Mouse (Mus musculus): ENCODE results near the gene Epb41l5. TPM values are rescaled to one million over a fixed set of nuclear protein-coding genes. Genes with fewer than 3 reads are reported as not detected.

Gene Epb41l5
- polyA plus RNA-seq (2015; fragmentation: Nextera tagmentation; extraction: Ambion mirVana), result 12.0 and 13.8 TPM in 2 replicates

DNA sequence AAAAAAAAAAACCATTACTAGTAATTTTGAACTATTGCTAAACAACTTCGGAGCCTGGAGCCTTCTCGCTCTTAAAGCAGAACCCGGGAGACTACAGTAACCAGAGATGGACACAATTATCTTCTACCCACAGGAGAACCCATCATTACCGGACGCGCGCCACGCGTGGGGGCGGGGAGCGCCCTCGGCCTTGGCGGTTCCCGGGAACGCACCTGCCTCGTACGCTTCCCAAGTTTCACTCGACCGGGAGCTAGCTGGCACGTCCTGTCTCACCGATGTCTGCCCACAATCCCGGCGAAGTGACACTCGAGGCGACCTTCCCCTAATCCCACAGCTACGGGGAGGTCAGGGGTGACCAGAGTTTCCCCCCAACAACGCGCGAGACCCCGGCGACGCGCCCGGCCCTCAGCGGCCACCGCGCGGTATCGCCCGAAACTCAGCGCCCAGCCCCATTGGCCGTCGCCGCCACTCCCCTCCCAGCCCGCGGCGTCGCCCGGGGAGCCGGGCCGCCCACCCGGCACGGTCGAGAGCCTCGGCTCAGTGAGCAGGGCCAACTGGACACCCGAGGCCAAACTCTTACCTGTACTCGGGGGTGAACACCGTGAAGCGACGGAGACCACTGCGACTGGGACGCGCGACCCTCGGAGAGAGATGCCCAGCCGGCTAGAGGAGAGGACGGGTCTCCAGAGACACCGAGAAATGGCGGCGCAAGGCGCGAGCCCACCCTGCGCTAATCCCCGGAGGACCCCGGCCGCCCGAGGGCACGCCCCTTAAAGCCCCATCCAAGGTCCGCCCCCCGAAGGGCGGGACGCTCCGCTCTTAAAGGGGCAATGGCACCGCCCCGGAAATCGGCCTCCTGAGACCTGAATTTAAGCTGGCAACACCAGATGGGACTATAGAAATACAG is at the start of gene Epb41l5:
Gene Epb41l5 (minus strand): TSS at position 796 of the 907 bp plus-strand sequence.
- no peaks in the 10 kb centered on the region for H3K4me1 ChIP-seq
- WGBS, result under 1% methylated on average over 68 of the region's 86 CpGs
- peak within 1 kb of the TSS; percentile 76 for H3K27ac ChIP-seq
- no peaks in the 10 kb centered on the region for H3K36me3 ChIP-seq
- no peaks in the 10 kb centered on the region for H3K9me3 ChIP-seq
- ATAC-seq (ENCODE audit: insufficient number of reproducible peaks, insufficient read depth, low FRiP score, low TSS enrichment, low read depth), result peak; percentile 90
- peak within 1 kb of the TSS; percentile 79 for H3K9ac ChIP-seq
- peak within 1 kb of the TSS; percentile 82 for H3K4me2 ChIP-seq
- H3K4me3 ChIP-seq, result peak within 1 kb of the TSS; percentile 85
- no peaks in the 10 kb centered on the region for H3K27me3 ChIP-seq

DNA sequence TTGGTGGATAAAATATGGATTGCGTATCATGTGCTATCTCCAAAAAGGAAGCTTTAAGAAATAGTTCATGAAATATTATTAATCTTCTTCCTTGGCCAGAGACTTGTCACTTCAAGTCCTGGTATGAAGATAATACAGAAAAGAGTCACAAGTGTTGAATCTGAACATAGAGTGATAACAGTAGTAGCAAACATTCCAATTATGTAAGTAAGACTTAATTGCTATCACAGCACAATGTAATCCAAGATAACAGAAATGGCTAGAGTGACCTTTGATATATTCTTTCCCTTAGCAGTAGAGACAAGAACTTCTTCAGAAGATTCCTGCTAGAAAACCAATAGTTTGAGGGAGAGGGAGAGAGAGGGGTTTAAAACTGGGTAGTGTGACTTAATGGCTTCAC is 48.1 kb upstream of the Epb41l5 start:
- H3K27me3 ChIP-seq, result no peaks in the 10 kb centered on the region
- H3K4me1 ChIP-seq, result no peaks in the 10 kb centered on the region
- H3K4me3 ChIP-seq, result no peak overlapping the region
- no peaks in the 10 kb centered on the region for H3K9me3 ChIP-seq
- no peak overlapping the region for H3K9ac ChIP-seq
- 96% methylated on average over 1 of the region's 1 CpGs for WGBS
- no peak overlapping the region for H3K27ac ChIP-seq
- no peak overlapping the region for H3K4me2 ChIP-seq
- ATAC-seq (ENCODE audit: insufficient number of reproducible peaks, insufficient read depth, low FRiP score, low TSS enrichment, low read depth), result no peak
- H3K36me3 ChIP-seq, result peaks cover 14% of the 10 kb centered on the region

DNA sequence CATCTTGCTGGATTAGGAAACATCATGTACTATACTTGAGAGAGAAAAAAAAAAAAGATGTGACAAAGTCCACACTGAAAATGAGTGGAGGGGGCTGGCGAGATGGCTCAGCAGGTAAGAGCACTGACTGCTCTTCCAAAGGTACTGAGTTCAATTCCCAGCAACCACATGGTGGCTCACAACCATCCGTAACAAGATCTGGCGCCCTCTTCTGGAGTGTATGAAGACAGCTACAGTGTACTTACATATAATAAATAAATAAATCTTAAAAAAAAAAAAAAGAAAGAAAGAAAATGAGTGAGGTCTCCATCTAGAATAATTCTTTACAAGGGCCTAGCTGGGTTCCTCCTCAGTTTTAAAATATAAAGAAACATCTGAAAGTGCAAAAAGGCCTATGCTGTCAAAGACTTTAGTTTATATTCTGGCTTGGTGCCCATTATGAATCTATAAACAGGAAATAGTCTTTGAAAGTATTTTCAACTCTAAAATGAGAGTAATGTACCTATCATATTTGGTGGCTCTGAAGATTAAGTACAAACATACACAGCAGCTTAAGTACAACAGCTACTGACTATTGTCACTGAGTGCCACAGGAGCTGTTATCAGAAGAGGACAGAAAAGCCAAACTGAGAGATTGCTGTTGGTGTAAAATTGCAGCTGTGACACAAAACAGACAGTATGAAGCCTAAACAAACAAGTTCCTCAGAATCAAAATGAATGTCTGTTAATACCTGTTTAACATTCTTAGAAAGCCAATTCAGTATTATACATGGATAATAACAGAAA is 37.2 kb upstream of the Epb41l5 start:
- 91% methylated on average over 3 of the region's 3 CpGs for WGBS
- no peaks in the 10 kb centered on the region for H3K27me3 ChIP-seq

DNA sequence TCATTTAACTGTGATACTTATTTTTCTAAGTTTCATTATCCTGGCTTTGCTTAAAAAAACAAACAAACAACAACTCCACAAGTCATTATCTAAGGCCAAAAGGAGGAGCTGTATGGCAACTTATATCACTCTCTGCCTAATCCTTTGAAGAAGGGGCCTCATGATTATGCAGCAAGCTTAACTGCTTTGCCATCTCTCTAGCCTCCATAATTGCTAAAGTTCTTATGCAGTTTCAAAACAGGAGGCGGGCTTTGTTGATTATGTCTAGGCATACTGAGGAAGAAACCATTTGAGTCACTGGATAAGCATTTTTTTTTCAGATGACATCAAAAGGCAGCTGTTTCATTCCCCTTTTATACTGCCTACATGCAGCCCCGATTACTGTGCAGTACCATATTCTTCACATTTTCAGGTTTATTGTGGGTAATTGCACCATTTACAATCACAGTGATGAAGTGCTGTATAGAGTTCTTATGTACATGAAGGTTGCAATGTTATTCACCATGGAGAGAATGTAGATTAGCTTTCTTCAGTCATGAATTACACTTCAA is 32.9 kb upstream of the Epb41l5 start:
- Histone ChIP-seq H3K36me3 (peaks cover 18% of the 10 kb centered on the region), H3K27me3 (no peaks in the 10 kb centered on the region), H3K4me2 (no peak overlapping the region), H3K4me3 (no peak overlapping the region), H3K9me3 (no peaks in the 10 kb centered on the region), H3K9ac (no peak overlapping the region), H3K27ac (no peak overlapping the region), H3K4me1 (no peaks in the 10 kb centered on the region)
- WGBS, result 79% methylated on average over 2 of the region's 2 CpGs
- ATAC-seq (ENCODE audit: insufficient number of reproducible peaks, insufficient read depth, low FRiP score, low TSS enrichment, low read depth), result no peak

More for the DNA sequence above, 37.2 kb upstream of the Epb41l5 start:
- no peak overlapping the region for H3K4me3 ChIP-seq
- H3K36me3 ChIP-seq, result peaks cover 12% of the 10 kb centered on the region
- H3K9ac ChIP-seq, result no peak overlapping the region
- H3K4me2 ChIP-seq, result no peak overlapping the region
- no peak for ATAC-seq (ENCODE audit: insufficient number of reproducible peaks, insufficient read depth, low FRiP score, low TSS enrichment, low read depth)
- H3K4me1 ChIP-seq, result no peaks in the 10 kb centered on the region
- H3K9me3 ChIP-seq, result no peaks in the 10 kb centered on the region
- H3K27ac ChIP-seq, result no peak overlapping the region

DNA sequence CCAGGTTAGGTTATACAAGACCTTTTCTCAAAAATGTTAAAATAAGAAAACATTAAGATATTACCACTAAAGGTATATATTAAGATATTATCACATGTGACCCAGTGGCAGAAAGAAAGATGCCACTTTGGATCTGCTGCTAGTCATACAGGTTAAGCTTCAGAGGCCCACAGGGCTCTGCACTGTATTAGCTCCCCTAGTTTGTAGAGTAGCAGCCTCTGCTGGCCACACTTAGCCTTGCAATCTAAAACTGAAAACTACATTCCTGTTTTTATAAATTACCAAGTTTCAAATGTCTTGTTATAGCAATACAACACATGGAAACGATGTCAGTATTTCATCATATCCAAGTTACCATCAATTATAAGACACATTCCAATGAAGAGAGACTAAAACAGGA is 26.2 kb upstream of the Epb41l5 start:
- 0 out of 2 replicates have a peak, but pooled peaks have one; percentile 20 for ATAC-seq (ENCODE audit: insufficient number of reproducible peaks, insufficient read depth, low FRiP score, low TSS enrichment, low read depth)
- H3K4me3 ChIP-seq, result no peak overlapping the region
- H3K36me3 ChIP-seq, result peaks cover 13% of the 10 kb centered on the region
- H3K27me3 ChIP-seq, result no peaks in the 10 kb centered on the region
- H3K4me1 ChIP-seq, result no peaks in the 10 kb centered on the region
- H3K27ac ChIP-seq, result no peak overlapping the region
- H3K9me3 ChIP-seq, result no peaks in the 10 kb centered on the region
- whole genome bisulfite sequencing, result 68% methylated on average over 1 of the region's 1 CpGs
- H3K9ac ChIP-seq, result no peak overlapping the region
- no peak overlapping the region for H3K4me2 ChIP-seq

DNA sequence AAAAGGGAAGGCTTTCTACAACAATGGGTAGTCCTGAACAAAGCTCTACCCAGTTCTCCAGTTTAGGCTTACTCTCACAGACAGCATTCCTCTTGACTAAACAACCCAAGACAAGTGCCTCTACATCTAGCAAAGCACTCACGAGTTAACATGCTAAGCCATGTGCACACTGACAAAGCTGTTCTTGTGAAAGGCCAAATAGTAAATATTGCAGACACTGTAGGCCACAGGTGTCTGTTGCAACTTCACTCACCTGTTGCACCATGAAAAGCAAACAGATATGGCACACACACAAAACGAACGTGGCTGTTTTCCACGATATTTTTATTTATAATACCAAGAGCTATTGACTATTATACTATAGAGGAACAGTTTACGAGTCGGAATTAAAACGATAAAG is 18.1 kb upstream of the Epb41l5 start:
- H3K27me3 ChIP-seq, result no peaks in the 10 kb centered on the region
- H3K36me3 ChIP-seq, result peaks cover 13% of the 10 kb centered on the region; the same call in 1 of the 2 replicates
- no peak overlapping the region for H3K4me2 ChIP-seq
- no peaks in the 10 kb centered on the region for H3K4me1 ChIP-seq
- no peak overlapping the region for H3K4me3 ChIP-seq
- ATAC-seq (ENCODE audit: insufficient number of reproducible peaks, insufficient read depth, low FRiP score, low TSS enrichment, low read depth), result no peak
- WGBS, result 89% methylated on average over 7 of the region's 7 CpGs
- no peak overlapping the region for H3K9ac ChIP-seq
- no peak overlapping the region for H3K27ac ChIP-seq
- no peaks in the 10 kb centered on the region for H3K9me3 ChIP-seq

DNA sequence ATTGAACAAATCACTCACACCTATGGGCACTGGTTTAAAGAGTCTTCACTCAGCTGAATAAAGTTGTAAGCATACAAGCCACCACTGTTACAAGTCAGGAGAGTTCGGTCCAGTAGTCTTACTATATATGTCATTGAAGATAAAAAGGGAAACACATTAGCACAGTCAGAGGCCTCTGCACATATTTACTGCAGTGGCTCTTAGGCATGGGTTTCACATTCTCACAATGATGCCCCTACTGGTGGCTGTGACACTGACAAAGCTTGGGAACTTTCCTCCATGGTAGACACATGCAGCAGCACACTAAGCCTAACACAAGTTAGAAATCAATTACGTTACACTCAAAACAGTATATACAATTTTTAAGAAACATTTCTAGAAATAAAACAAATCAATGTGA is 5.5 kb upstream of the Epb41l5 start:
- Histone ChIP-seq H3K4me3 (no peak overlapping the region), H3K4me2 (no peak overlapping the region), H3K9me3 (no peaks in the 10 kb centered on the region), H3K27ac (no peak overlapping the region), H3K4me1 (no peaks in the 10 kb centered on the region), H3K36me3 (peaks cover 7% of the 10 kb centered on the region; the same call in 1 of the 2 replicates), H3K9ac (no peak overlapping the region), H3K27me3 (no peaks in the 10 kb centered on the region)
- 94% methylated on average over 2 of the region's 2 CpGs for WGBS
- ATAC-seq (ENCODE audit: insufficient number of reproducible peaks, insufficient read depth, low FRiP score, low TSS enrichment, low read depth), result no peak

DNA sequence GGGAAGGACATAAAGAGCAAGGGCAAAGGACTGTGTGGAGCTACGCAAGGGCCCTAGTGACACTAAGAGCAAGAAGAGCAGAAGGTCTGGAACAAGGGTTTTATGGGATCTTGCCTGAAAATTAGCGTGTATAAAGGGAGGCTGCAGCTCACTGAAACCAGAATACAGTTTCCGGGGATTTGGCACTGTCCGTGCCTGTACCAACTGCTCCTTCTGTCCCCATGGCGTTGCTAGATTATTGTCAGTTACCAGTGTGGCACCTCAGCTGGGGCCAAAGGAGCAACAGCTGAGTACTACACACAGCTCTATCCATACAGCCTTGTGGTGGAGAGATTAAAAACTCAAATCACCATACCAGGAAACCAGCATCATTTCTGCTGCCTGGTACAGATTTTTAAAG is 1.6 kb upstream of the Epb41l5 start:
- Histone ChIP-seq H3K27me3 (no peaks in the 10 kb centered on the region), H3K4me2 (no peak overlapping the region), H3K4me1 (no peaks in the 10 kb centered on the region), H3K9ac (no peak overlapping the region), H3K27ac (no peak overlapping the region), H3K9me3 (no peaks in the 10 kb centered on the region), H3K36me3 (no peaks in the 10 kb centered on the region), H3K4me3 (no peak overlapping the region)
- WGBS, result 86% methylated on average over 5 of the region's 5 CpGs
- ATAC-seq (ENCODE audit: insufficient number of reproducible peaks, insufficient read depth, low FRiP score, low TSS enrichment, low read depth), result no peak

DNA sequence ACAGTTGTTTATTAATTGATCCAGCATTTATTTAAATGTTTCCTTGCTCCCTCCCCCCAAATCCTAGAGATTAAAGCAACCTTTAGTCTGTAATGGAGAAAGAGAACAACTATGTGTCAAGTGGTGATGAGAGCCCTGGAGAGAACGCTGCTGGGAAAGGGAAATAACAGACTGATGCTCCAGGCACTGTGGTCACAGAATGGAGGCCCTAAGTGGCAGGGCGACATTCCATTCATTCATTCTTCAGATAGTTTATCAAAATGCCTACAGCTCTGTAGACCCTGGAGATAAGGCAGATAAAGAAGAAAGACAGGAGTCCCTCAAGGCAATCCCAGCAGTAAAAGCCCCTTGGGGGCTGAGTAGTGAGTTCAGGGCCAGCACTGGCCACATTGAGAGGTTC is 827 bp upstream of the Epb41l5 start:
- H3K27me3 ChIP-seq, result no peaks in the 10 kb centered on the region
- 59% methylated on average over 2 of the region's 2 CpGs for WGBS
- no peak overlapping the region for H3K4me2 ChIP-seq

DNA sequence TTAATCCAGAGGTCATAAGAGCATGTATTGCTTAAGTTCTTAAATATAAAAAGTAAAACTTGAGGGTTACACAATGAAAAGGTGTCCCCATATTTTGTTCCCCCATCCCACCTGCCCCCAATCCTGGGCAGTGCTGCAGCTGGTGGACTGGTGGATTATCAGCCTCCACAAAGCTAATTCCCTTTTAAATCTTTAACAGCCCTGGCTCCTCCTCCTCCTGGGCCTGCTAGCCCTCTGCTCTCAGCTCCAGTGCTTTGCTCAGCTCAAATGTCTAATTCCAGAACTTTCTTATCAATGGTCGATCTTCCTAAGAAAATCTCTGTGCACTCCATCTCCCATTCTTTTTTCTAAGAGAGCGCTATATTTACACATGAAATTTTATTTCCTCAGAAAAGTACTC is 2.4 kb downstream of the Epb41l5 start:
- Histone ChIP-seq H3K27me3 (no peaks in the 10 kb centered on the region), H3K27ac (no peak overlapping the region), H3K36me3 (no peaks in the 10 kb centered on the region), H3K4me3 (no peak overlapping the region), H3K9ac (no peak overlapping the region), H3K9me3 (no peaks in the 10 kb centered on the region), H3K4me2 (no peak overlapping the region), H3K4me1 (0 out of 2 replicates have a peak, but pooled peaks cover 3% of the 10 kb centered on the region)
- 64% methylated on average over 2 of the region's 2 CpGs for WGBS
- no peak for ATAC-seq (ENCODE audit: insufficient number of reproducible peaks, insufficient read depth, low FRiP score, low TSS enrichment, low read depth)

More for the DNA sequence above, 827 bp upstream of the Epb41l5 start:
- H3K9ac ChIP-seq, result no peak overlapping the region
- no peak overlapping the region for H3K4me3 ChIP-seq
- H3K36me3 ChIP-seq, result no peaks in the 10 kb centered on the region
- H3K27ac ChIP-seq, result no peak overlapping the region
- H3K4me1 ChIP-seq, result no peaks in the 10 kb centered on the region
- H3K9me3 ChIP-seq, result no peaks in the 10 kb centered on the region
- ATAC-seq (ENCODE audit: insufficient number of reproducible peaks, insufficient read depth, low FRiP score, low TSS enrichment, low read depth), result no peak

DNA sequence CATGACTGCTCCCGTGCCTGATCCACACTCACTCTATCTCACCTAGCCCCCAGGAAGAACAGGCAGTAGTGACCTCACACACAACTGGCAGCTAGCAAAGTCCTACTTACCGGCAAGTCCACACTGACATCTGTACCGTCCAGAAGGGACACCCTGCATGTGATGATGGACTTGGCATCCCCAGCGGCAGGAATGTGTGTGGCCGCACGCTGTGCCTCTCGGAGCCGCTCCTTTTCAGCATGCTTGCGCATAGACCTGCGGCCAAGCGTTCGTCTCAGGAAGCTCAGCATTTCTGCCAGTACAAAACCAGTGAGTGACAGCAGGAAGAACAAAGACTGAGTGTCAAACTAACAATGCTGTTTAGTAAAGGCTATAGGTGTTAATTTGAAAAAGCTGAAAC is 6.4 kb downstream of the Epb41l5 start:
- 53% methylated on average over 12 of the region's 12 CpGs for WGBS
- Histone ChIP-seq H3K27ac (no peak overlapping the region), H3K9me3 (no peaks in the 10 kb centered on the region), H3K4me1 (0 out of 2 replicates have a peak, but pooled peaks cover 3% of the 10 kb centered on the region), H3K4me3 (no peak overlapping the region), H3K4me2 (no peak overlapping the region), H3K27me3 (no peaks in the 10 kb centered on the region), H3K36me3 (no peaks in the 10 kb centered on the region), H3K9ac (no peak overlapping the region)
- peak; percentile 20; the same call in 1 of the 2 replicates for ATAC-seq (ENCODE audit: insufficient number of reproducible peaks, insufficient read depth, low FRiP score, low TSS enrichment, low read depth)
